Mouse (Mus musculus) Patski (cell line): ENCODE results near the gene Cdx2. TPM values are rescaled to one million over a fixed set of nuclear protein-coding genes. Genes with fewer than 3 reads are reported as not detected.

Experiments used
- ATAC-seq: fragments of 100-300 bp; one replicate; pipeline ENCODE4 v1.8.0; 2021
- CTCF ChIA-PET: fragments of 350-600 bp; sonication (Branson Sonifier 250); formaldehyde crosslinking; loops from one replicate; lab custom pipeline; 2022; ENCODE audit warnings: inconsistent platforms; lab: Charles Lee
- POLR2A ChIA-PET: fragments of 350-600 bp; sonication (Branson Sonifier 250); formaldehyde crosslinking; loops from one replicate; lab custom pipeline; 2022; ENCODE audit warnings: antibody characterized with exemption, inconsistent platforms; lab: Charles Lee
- DNase-seq: peaks from one replicate; pipeline ENCODE4 v3.0.0-alpha.2; 2011; ENCODE audit warnings: low read depth, low spot score
- H3K27me3 ChIP-seq: fragments of 371-371 bp; one replicate; pipeline ENCODE4 v1.5.1; 2021
- CTCF ChIP-seq: fragments of 100-300 bp; IDR thresholded peaks from one replicate; pipeline ENCODE4 v1.5.1; 2021
- in situ Hi-C: fragments of 300-500 bp; cut with MboI; formaldehyde crosslinking; loops from 3 replicates; pipeline ENCODE4 v1.11.1; 2018; ENCODE audit warnings: low pct_unique_long_range_greater_than_20kb, mixed read lengths
- polyA plus RNA-seq: library from polyadenylated mRNA; unstranded; gene quantifications from one replicate; pipeline ENCODE4 v1.2.3, GENCODE M21; 2021

The Cdx2 gene
- polyA plus RNA-seq, 1 experiment from 2014 or later: 0.13 TPM

DNA sequence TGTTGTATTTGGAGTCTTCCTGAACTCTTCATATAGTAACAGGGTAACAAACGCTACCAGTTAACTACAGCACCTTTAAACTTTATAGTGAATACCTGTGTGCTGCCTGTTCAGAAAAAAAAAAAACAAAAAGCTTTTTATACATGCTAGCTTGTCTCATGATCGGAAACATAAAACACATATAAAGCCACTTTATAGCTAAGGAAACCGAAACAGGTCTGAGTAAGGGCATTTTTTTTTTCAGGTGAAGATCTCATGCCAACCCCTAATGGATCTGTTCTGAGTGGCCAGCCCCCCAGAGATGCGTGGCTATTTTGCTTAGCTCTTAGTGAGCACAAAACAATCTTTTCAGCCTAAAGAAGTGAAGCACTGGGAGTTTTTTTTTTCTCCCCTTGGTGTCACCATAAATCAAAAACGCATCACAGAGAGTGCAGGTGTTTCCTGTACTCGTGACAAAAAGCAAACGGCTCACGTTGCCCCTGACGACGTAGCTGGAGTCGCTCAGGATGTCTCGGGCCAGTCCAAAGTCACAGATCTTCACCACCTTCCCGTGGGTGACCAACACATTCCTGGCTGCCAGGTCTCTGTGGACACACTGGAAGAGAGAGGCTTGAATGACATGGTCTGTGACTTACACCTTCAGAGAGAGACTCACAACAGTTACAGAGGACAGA is 33.8 kb upstream of the Cdx2 start:
- TF ChIP-seq CTCF: no peak
- DNase-seq: no peak
- ATAC-seq: no peak
- ChIA-PET POLR2A (interaction anchor here (0.5 to 0.6 kb wide), 3 partner anchors 39 to 431 kb away, joined by 3 to 5 read pairs (median 5); no protein-coding TSS in a partner anchor), CTCF (interaction anchor here (1.5 kb wide), 1 partner anchor 401 kb away, joined by 3 read pairs; no protein-coding TSS in a partner anchor)
- no peaks in the 10 kb centered on the region for H3K27me3 ChIP-seq
- in situ Hi-C loops: loop anchor here (25.0 kb wide), 1 partner anchor 896 kb away; no protein-coding TSS in a partner anchor

DNA sequence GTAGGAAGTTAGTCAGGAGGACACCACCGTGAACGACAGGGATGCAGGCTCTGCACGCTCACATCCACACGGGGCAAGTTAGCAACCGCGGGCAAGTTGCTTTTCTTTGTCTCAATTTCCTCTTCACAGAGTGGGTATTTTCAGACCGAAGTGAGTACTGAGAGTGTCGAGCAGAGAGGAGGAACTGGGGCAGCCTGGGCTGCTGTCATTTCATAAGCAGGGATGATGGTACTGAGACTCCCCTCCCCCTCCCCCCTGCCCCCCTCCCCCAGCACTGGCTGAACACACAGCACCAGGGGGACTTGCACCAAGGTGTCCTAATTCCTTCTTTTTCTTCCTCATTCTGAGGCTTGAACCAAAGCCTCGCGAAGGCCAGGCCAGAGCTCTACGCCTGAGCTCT is 32.5 kb upstream of the Cdx2 start:
- in situ Hi-C loops: loop anchor here (25.0 kb wide), 1 partner anchor 898 kb away; no protein-coding TSS in a partner anchor
- ChIA-PET CTCF (interaction anchor here (0.8 to 1.6 kb wide), 3 partner anchors 11 to 32 kb away, joined by 3 to 4 read pairs (median 3); no protein-coding TSS in a partner anchor), POLR2A (no interaction called here)

DNA sequence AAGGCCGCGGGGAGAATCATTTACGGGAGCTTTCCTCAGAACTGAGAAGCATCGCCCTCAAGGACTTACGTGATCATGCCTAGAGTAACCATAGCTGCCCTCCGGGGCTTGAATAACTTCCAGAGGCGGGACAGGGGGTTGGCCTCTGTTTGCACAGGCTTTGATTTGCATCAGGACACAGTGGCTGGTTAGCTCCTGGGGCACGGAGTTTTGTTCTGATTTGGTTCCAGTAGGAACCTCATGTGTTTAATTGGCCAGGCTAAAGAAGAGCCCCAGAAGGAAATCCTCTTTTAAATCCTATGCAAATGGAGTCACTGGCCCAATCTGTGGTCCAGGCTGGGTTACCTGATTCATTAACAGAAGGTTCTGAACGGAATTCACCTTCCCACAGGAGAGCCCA is 31.9 kb upstream of the Cdx2 start:
- ATAC-seq: peak; percentile 57
- CTCF ChIA-PET: interaction anchor here (0.8 to 1.6 kb wide), 5 partner anchors 9 to 33 kb away, joined by 3 to 4 read pairs (median 3); no protein-coding TSS in a partner anchor
- in situ Hi-C loops: loop anchor here (25.0 kb wide), 1 partner anchor 898 kb away; no protein-coding TSS in a partner anchor
- TF ChIP-seq CTCF: no peak
- POLR2A ChIA-PET: no interaction called here
- peak; percentile 80 for DNase-seq
- H3K27me3 ChIP-seq: no peaks in the 10 kb centered on the region

More for the DNA sequence above, 32.5 kb upstream of the Cdx2 start:
- no peak for TF ChIP-seq CTCF
- DNase-seq: no peak
- ATAC-seq: no peak
- H3K27me3 ChIP-seq: no peaks in the 10 kb centered on the region

DNA sequence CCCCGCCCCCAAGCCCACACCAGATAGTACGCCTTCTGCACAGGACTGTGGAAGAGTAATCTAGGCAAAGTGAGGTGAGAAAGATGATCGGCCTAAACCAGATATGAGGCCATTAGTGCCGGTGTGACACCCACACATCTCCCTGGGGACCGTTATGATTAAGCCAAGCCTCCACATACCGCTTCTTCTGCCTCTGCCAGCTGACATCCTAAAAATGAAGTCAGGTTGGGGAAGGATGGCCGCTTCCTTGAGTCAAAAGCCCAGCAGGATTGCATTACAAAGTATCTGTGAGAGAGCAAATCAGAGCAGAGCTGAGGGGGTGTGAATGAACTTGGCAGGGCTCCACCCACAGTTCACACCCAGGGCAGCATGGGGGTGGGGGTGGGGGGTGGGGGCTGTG is 25.6 kb upstream of the Cdx2 start:
- in situ Hi-C loops: loop anchor here (25.0 kb wide), 1 partner anchor 905 kb away; no protein-coding TSS in a partner anchor
- CTCF ChIA-PET: interaction anchor here (1.0 to 1.6 kb wide), 2 partner anchors 27 to 909 kb away, joined by 3 read pairs; no protein-coding TSS in a partner anchor

DNA sequence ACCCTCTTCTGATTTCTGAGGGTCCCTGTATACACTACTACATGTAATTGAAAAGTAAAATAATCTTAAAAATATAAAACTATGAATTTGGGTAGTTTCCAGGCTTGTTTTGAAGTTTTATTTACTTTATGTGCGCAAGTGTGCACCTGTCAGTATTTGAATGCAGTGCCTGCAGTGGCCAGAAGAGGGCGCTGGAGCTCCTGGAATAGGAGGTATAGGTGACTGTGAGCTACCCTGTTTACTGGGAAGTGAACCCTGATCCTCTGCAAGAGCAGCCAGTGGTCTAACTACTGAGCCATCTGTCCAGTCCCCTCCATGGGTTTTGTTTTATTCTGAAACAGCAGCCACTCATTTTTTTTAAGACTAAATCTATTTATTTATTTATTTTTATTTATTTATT is 24.5 kb upstream of the Cdx2 start:
- DNase-seq (no peak), ATAC-seq (no peak)
- in situ Hi-C loops: loop anchor here (25.0 kb wide), 1 partner anchor 906 kb away; no protein-coding TSS in a partner anchor
- TF ChIP-seq CTCF: peak; percentile 88
- CTCF ChIA-PET: interaction anchor here (1.6 kb wide), 1 partner anchor 28 kb away, joined by 3 read pairs; no protein-coding TSS in a partner anchor
- H3K27me3 ChIP-seq: peaks cover 3% of the 10 kb centered on the region
- POLR2A ChIA-PET: no interaction called here

More for the DNA sequence above, 25.6 kb upstream of the Cdx2 start:
- ATAC-seq (peak; percentile 69), DNase-seq (no peak)
- no peaks in the 10 kb centered on the region for H3K27me3 ChIP-seq
- no peak for TF ChIP-seq CTCF
- POLR2A ChIA-PET: no interaction called here

DNA sequence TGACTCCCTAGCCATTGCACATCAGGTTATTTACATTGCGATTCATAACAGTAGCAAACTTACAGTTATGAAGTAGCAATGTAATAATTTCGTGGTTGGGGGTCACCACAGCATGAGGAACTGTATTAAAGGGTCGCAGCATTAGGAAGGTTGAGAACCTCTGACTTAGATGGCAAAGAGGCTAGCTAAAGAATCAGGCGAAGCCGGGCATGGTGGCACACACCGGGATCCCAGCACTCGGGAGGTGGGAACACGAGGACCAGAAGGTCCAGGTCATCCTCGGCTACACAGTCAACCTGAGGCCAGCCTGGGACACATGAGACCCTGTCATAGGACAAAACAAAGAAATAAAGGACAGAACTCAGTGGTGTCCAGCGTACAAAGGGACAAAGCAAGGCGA is 22.9 kb upstream of the Cdx2 start:
- DNase-seq (no peak), ATAC-seq (no peak)
- in situ Hi-C loops: loop anchor here (25.0 kb wide), 1 partner anchor 907 kb away; no protein-coding TSS in a partner anchor
- H3K27me3 ChIP-seq: peaks cover 4% of the 10 kb centered on the region
- ChIA-PET CTCF (interaction anchor here (1.3 kb wide), 1 partner anchor 27 kb away, joined by 3 read pairs; no protein-coding TSS in a partner anchor), POLR2A (interaction anchor here (0.6 kb wide), 2 partner anchors 94 to 864 kb away, joined by 3 to 4 read pairs; no protein-coding TSS in a partner anchor)
- no peak for TF ChIP-seq CTCF

DNA sequence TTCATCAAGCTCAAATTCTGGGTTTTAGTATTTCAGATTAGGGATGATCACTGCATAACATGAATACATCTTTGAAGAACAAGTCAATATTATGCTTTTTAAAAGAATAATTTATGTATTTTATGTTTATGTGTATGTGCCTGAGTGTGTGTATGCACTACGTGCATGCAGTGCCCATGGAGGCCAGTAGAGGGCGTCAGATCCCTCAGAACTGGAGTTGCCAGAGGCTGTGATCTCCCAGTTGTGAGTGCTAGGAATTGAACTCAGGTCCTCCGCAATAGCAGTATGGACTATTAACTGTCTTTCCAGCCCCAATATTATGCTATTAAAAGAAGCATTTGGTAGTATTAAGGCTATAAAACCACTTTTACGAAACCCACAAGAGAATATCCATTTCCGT is 20.6 kb upstream of the Cdx2 start:
- in situ Hi-C loops: loop anchor here (25.0 kb wide), 1 partner anchor 910 kb away; no protein-coding TSS in a partner anchor
- CTCF ChIA-PET: interaction anchor here (1.5 kb wide), 1 partner anchor 17 kb away, joined by 3 read pairs; no protein-coding TSS in a partner anchor
- ATAC-seq (no peak), DNase-seq (no peak)
- H3K27me3 ChIP-seq: peaks cover 5% of the 10 kb centered on the region
- peak; percentile 42 for TF ChIP-seq CTCF
- POLR2A ChIA-PET: no interaction called here

DNA sequence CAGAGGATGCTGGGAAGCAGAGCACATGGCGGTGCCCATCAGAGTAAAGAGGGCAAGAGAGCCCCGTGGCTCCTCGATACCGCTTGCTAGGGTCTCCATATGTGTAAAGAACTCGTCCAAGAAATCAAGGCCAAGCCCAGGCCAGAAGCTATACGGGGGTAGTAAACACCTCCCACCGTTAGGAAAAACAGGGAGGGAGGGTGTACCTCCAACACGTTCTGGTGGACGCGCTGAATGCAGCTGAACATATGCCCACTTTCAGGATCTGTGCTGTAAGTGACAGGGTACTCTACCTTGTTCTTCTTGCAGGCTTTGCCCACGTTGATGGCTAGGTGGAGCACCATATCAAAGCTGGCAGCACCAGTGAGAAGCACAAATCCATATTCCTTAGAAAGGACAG is 18.9 kb upstream of the Cdx2 start:
- CTCF ChIA-PET: interaction anchor here (1.1 to 1.5 kb wide), 2 partner anchors 15 to 26 kb away, joined by 3 read pairs; no protein-coding TSS in a partner anchor

DNA sequence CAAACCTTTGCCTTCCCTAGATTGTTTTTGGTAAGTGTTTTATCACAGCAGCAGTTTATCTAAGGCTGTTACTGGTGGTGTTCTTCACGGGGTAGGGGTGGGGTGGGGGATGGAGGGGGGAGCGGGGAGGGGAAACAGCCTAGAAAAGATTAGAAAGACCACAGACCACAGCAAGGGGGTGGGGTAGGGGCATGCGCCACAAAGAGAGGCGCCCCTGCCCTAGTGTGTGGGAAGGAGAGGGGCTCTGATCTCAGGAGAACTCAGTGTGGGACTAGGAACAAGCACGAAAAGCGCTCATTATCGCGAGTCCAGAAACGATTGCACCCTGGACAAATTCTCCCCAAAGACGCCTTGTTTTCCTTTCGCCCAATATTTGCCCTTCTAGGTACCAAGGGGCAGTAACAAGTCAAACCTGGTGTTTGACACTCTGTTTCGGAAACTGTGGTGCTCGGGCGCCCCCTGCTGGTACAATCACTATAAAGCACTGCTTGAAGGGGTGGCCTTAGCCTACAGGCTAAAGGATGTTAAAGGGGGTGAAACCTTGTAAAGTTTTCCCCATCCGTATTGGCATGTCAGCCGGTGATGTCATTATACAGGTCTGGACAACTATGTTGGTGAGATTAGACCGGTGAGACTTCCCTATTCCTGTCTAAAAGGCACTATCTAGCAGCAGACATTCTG is 16.3 kb upstream of the Cdx2 start:
- peaks cover 14% of the 10 kb centered on the region for H3K27me3 ChIP-seq
- ATAC-seq: peak; percentile 70
- in situ Hi-C loops: loop anchor here (5.0 kb wide), 1 partner anchor 91 kb away; no protein-coding TSS in a partner anchor
- DNase-seq: no peak
- CTCF ChIA-PET: no interaction called here
- POLR2A ChIA-PET: no interaction called here
- TF ChIP-seq CTCF: peak; percentile 97

More for the DNA sequence above, 18.9 kb upstream of the Cdx2 start:
- in situ Hi-C loops: loop anchor here (25.0 kb wide), 1 partner anchor 911 kb away; no protein-coding TSS in a partner anchor
- POLR2A ChIA-PET: no interaction called here
- no peak for ATAC-seq
- DNase-seq: no peak
- no peak for TF ChIP-seq CTCF
- H3K27me3 ChIP-seq: peaks cover 8% of the 10 kb centered on the region

DNA sequence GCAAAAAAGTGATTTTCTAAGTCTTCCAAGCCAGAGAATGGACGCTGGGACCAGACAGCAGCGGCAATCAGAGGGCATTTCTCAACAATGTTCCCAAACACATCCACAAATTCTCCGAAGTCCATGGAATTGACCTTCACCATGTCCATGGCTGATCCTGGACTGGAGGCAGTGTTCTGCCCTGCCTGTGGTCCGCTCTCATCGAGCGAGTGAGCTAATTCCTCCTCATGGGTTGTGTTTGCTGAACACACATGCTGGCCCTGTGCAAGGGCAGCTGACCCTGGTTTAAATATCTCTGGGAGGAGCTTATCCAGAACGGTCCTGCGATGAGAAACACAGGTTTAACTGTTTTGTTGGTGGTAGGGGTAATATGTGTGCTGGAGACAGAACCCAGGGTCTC is 15.1 kb upstream of the Cdx2 start, which contains the start of gene Urad:
Gene Urad (minus strand): TSS at position 258 of the 400 bp plus-strand sequence.
- TF ChIP-seq CTCF: no peak
- ATAC-seq: no peak
- in situ Hi-C loops: loop anchor here (5.0 kb wide), 1 partner anchor 90 kb away; no protein-coding TSS in a partner anchor
- peaks cover 14% of the 10 kb centered on the region for H3K27me3 ChIP-seq
- CTCF ChIA-PET: no interaction called here
- DNase-seq: no peak
- POLR2A ChIA-PET: no interaction called here
